In the genomic region with DNA sequence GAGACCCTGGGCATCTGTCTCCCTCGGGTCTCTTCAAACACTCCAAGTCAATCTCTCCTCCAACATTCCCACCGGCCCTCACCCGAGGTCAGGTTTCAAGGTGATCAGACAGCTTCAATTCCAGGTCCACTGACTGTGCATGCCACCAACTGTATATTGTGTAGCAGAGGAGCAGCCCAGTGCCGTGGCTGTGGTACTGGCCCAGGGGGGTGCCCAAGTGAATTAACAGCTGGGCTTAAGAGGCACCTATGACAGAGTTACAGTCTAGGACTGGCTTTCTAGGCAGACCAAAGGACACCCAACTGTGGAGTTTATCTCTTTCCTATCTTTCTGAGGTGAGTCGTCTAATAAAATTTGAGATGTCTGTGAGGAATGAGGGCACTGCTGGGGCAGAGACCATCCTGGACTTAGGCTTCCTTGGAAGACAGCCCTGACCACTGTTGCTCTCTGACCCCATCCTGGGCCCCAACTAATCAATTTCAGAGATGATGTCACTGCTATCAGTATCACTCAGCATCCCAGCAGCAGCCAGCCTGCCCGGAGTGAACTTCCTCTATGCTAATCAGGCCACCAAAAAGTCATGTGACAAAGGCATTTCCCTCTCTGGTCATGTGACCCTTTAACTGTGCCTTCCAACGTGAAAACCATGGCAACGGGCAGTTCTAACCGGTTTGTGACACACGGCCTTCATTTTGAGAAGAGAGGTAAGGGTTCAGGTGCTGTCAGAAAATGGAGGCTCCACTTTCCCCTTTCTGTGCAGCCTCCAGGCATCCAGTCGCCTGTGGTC, we compare ENCODE assay signal across 8 mouse cellular contexts. TPM values are rescaled to one million over a fixed set of nuclear protein-coding genes. Genes with fewer than 3 reads are reported as not detected.
DNase-seq lines count a peak whose midpoint lies in the region; ATAC-seq and TF ChIP-seq lines count a peak whose summit lies in the region.

No protein-coding gene starts in this region.

- H3K9ac ChIP-seq in forebrain, embryonic 12.5 days: peak overlapping the region; percentile 21; the same call in 1 of the 2 replicates
- H3K9ac ChIP-seq in hindbrain, embryonic 14.5 days: peak overlapping the region; percentile 16; the same call in 1 of the 2 replicates
- H3K9ac ChIP-seq in liver, adult 2 months (ENCODE audit: low read depth, low read length): peak overlapping the region; percentile 44; the same call in 1 of the 2 replicates
- H3K9ac ChIP-seq in midbrain, embryonic 16.5 days (ENCODE audit: low read depth, low read length): peak overlapping the region; percentile 42; the same call in 1 of the 2 replicates

- H3K36me3 ChIP-seq in forebrain, embryonic 12.5 days (replicated peaks): peaks cover 26% of the 10 kb centered on the region
- peaks cover 3% of the 10 kb centered on the region for H3K36me3 ChIP-seq in hindbrain, embryonic 14.5 days (replicated peaks; ENCODE audit: control insufficient read depth, insufficient read depth)
- H3K36me3 ChIP-seq in liver, adult 2 months (ENCODE audit: control insufficient read depth, insufficient read depth, low read length): no peaks in the 10 kb centered on the region; the same call in 1 of the 2 replicates
- no peaks in the 10 kb centered on the region for H3K36me3 ChIP-seq in midbrain, embryonic 16.5 days (ENCODE audit: control insufficient read depth, insufficient read depth, low read length)
- H3K36me3 ChIP-seq in thymus, adult 2 months (ENCODE audit: control insufficient read depth, insufficient read depth, low read length): peaks cover 12% of the 10 kb centered on the region

- TF ChIP-seq CTCF in liver, adult 2 months (IDR thresholded peaks at IDR 0.05; ENCODE audit: low read depth, low read length): no peak
- no peak for TF ChIP-seq CTCF in thymus, adult 2 months (IDR thresholded peaks at IDR 0.05; ENCODE audit: borderline replicate concordance, control insufficient read depth, extremely low read depth, insufficient read depth, low read length, poor library complexity)

- H3K27ac ChIP-seq in forebrain, embryonic 12.5 days: peak overlapping the region; percentile 76
- peak overlapping the region; percentile 77 for H3K27ac ChIP-seq in hindbrain, embryonic 14.5 days
- peak overlapping the region; percentile 78 for H3K27ac ChIP-seq in liver, adult 2 months (replicated peaks; ENCODE audit: insufficient read depth, low read depth, low read length)
- peak overlapping the region; percentile 79 for H3K27ac ChIP-seq in midbrain, embryonic 16.5 days (ENCODE audit: low read length)
- peak overlapping the region; percentile 35; the same call in 1 of the 2 replicates for H3K27ac ChIP-seq in thymus, adult 2 months (ENCODE audit: control insufficient read depth, insufficient read depth, low read length)

- ATAC-seq in forebrain, embryonic 12.5 days (ENCODE audit: low FRiP score): peak; percentile 78
- peak; percentile 58 for ATAC-seq in hindbrain, embryonic 14.5 days (ENCODE audit: low FRiP score)
- peak; percentile 49 for ATAC-seq in midbrain, embryonic 16.5 days

- WGBS in forebrain, embryonic 12.5 days: 49% methylated on average over 11 of the region's 11 CpGs
- WGBS in hindbrain, embryonic 14.5 days: 47% methylated on average over 11 of the region's 11 CpGs
- 16% methylated on average over 11 of the region's 11 CpGs for WGBS in liver, adult 2 months
- 44% methylated on average over 11 of the region's 11 CpGs for WGBS in midbrain, embryonic 16.5 days
- 38% methylated on average over 11 of the region's 11 CpGs for WGBS in thymus, adult 2 months

- H3K4me2 ChIP-seq in forebrain, embryonic 12.5 days: no peak overlapping the region
- 0 out of 2 replicates have a peak overlapping the region, but pooled peaks have one; percentile 11 for H3K4me2 ChIP-seq in hindbrain, embryonic 14.5 days (replicated peaks)
- H3K4me2 ChIP-seq in midbrain, embryonic 16.5 days (ENCODE audit: low read length): peak overlapping the region; percentile 26; the same call in 1 of the 2 replicates

- H3K79me2 ChIP-seq in liver, adult 2 months (ENCODE audit: control insufficient read depth, insufficient read depth, low read length): peaks cover 19% of the 10 kb centered on the region

- no peaks in the 10 kb centered on the region for H3K27me3 ChIP-seq in forebrain, embryonic 12.5 days
- H3K27me3 ChIP-seq in hindbrain, embryonic 14.5 days (ENCODE audit: control insufficient read depth, insufficient read depth, low read length): no peaks in the 10 kb centered on the region
- H3K27me3 ChIP-seq in liver, adult 2 months (ENCODE audit: control insufficient read depth, insufficient read depth, low read length): no peaks in the 10 kb centered on the region
- H3K27me3 ChIP-seq in midbrain, embryonic 16.5 days (ENCODE audit: control insufficient read depth, insufficient read depth, low read depth, low read length): no peaks in the 10 kb centered on the region
- no peaks in the 10 kb centered on the region for H3K27me3 ChIP-seq in thymus, adult 2 months (ENCODE audit: control insufficient read depth, insufficient read depth, low read length)

- DNase-seq in cerebellum, postnatal 14 days: peak; percentile 31 to 66
- DNase-seq in cerebellum, adult 9-11 months: no peak
- DNase-seq in adrenal gland, postnatal 10 days: peak; percentile 60
- DNase-seq in hindbrain, embryonic 14.5 days (ENCODE audit: low spot score): peak; percentile 69
- peak; percentile 96 for DNase-seq in liver, adult 2 months (ENCODE audit: extremely low read depth, low read depth, low spot score)
- DNase-seq in thymus, adult 2 months: peak; percentile 66

- H3K4me1 ChIP-seq in forebrain, embryonic 12.5 days: peaks cover 18% of the 10 kb centered on the region
- peaks cover 13% of the 10 kb centered on the region; the same call in 1 of the 2 replicates for H3K4me1 ChIP-seq in hindbrain, embryonic 14.5 days (replicated peaks; ENCODE audit: control insufficient read depth, insufficient read depth, low read length)
- H3K4me1 ChIP-seq in liver, adult 2 months (ENCODE audit: control insufficient read depth, insufficient read depth, low read length): peaks cover 22% of the 10 kb centered on the region
- peaks cover 19% of the 10 kb centered on the region for H3K4me1 ChIP-seq in midbrain, embryonic 16.5 days (ENCODE audit: control insufficient read depth, insufficient read depth, low read length)
- H3K4me1 ChIP-seq in thymus, adult 2 months (replicated peaks; ENCODE audit: control insufficient read depth, insufficient read depth, low read length): peaks cover 25% of the 10 kb centered on the region

- no peaks in the 10 kb centered on the region for H3K9me3 ChIP-seq in forebrain, embryonic 12.5 days
- no peaks in the 10 kb centered on the region for H3K9me3 ChIP-seq in hindbrain, embryonic 14.5 days (ENCODE audit: control insufficient read depth, low read length)
- H3K9me3 ChIP-seq in midbrain, embryonic 16.5 days (replicated peaks; ENCODE audit: control insufficient read depth, low read length, poor library complexity, severe bottlenecking): no peaks in the 10 kb centered on the region

- H3K4me3 ChIP-seq in forebrain, embryonic 12.5 days (replicated peaks): no peak overlapping the region
- H3K4me3 ChIP-seq in hindbrain, embryonic 14.5 days (replicated peaks; ENCODE audit: low read length): no peak overlapping the region
- H3K4me3 ChIP-seq in liver, adult 2 months (ENCODE audit: insufficient read depth, low read depth, low read length): no peak overlapping the region
- no peak overlapping the region for H3K4me3 ChIP-seq in midbrain, embryonic 16.5 days (ENCODE audit: low read depth, low read length)
- H3K4me3 ChIP-seq in thymus, adult 2 months (ENCODE audit: control insufficient read depth, insufficient read depth, low read length): no peak overlapping the region

- no peak for TF ChIP-seq POLR2A in liver, adult 2 months (IDR thresholded peaks at IDR 0.05; ENCODE audit: extremely low read depth, insufficient read depth, low read length)
- TF ChIP-seq POLR2A in thymus, adult 2 months (IDR thresholded peaks at IDR 0.05; ENCODE audit: control insufficient read depth, extremely low read depth, insufficient read depth, low read length, poor library complexity): no peak

RNA-seq across cellular contexts. Expression of a gene that starts 17.6 kb away (rescaled TPM):
- 1 to 10 TPM; 5.5 TPM for total RNA-seq in adrenal gland, postnatal 10 days (2021)
- 7.0 and 9.8 TPM in 2 replicates for polyA plus RNA-seq in forebrain, embryonic 12.5 days (2016; fragmentation: Nextera tagmentation; extraction: Ambion mirVana)
- 11.0 and 12.3 TPM in 2 replicates for polyA plus RNA-seq in hindbrain, embryonic 14.5 days (2014; fragmentation: Nextera tagmentation; extraction: Ambion mirVana)
- total RNA-seq in liver, adult 2 months (2014; rRNA removed): 0.20 and 0.83 TPM in 2 replicates
- polyA plus RNA-seq in liver, adult 2 months (2012; rRNA removed): 1.4 and 2.0 TPM in 2 replicates
- polyA plus RNA-seq in midbrain, embryonic 16.5 days (2015; fragmentation: Nextera tagmentation; extraction: Ambion mirVana): 12.0 and 12.3 TPM in 2 replicates
- 8.0 and 11.7 TPM in 2 replicates for polyA plus RNA-seq in thymus, adult 2 months (2012; rRNA removed)

RNA-seq across cellular contexts. Expression of a gene that starts 17.7 kb away (rescaled TPM):
- 100 to 1,000 TPM; 237 to 261 TPM for total RNA-seq in adrenal gland, postnatal 10 days (2021)
- polyA plus RNA-seq in forebrain, embryonic 12.5 days (2016; fragmentation: Nextera tagmentation; extraction: Ambion mirVana): 165 and 168 TPM in 2 replicates
- 201 and 213 TPM in 2 replicates for polyA plus RNA-seq in hindbrain, embryonic 14.5 days (2014; fragmentation: Nextera tagmentation; extraction: Ambion mirVana)
- total RNA-seq in liver, adult 2 months (2014; rRNA removed): 132 and 141 TPM in 2 replicates
- polyA plus RNA-seq in liver, adult 2 months (2012; rRNA removed): 206 and 221 TPM in 2 replicates
- 172 TPM in 2 replicates for polyA plus RNA-seq in midbrain, embryonic 16.5 days (2015; fragmentation: Nextera tagmentation; extraction: Ambion mirVana)
- polyA plus RNA-seq in thymus, adult 2 months (2012; rRNA removed): 120 and 150 TPM in 2 replicates

RNA-seq across cellular contexts. Expression of a gene that starts 18.1 kb away (rescaled TPM):
- total RNA-seq in adrenal gland, postnatal 10 days (2021): under 1 TPM; 0.79 to 0.84 TPM
- 4.2 and 4.3 TPM in 2 replicates for polyA plus RNA-seq in forebrain, embryonic 12.5 days (2016; fragmentation: Nextera tagmentation; extraction: Ambion mirVana)
- polyA plus RNA-seq in hindbrain, embryonic 14.5 days (2014; fragmentation: Nextera tagmentation; extraction: Ambion mirVana): 4.6 and 4.7 TPM in 2 replicates
- total RNA-seq in liver, adult 2 months (2014; rRNA removed): not detected in 2 replicates
- 0.09 TPM in 1 of 2 replicates, not detected in the other for polyA plus RNA-seq in liver, adult 2 months (2012; rRNA removed)
- 3.0 and 3.5 TPM in 2 replicates for polyA plus RNA-seq in midbrain, embryonic 16.5 days (2015; fragmentation: Nextera tagmentation; extraction: Ambion mirVana)
- 1.3 and 1.8 TPM in 2 replicates for polyA plus RNA-seq in thymus, adult 2 months (2012; rRNA removed)

RNA-seq across cellular contexts. Expression of a gene that starts 32.6 kb away (rescaled TPM):
- total RNA-seq in adrenal gland, postnatal 10 days (2021): 1 to 10 TPM in 1 of 2 experiments, under 1 TPM in 1; 0.64 to 1.5 TPM
- polyA plus RNA-seq in forebrain, embryonic 12.5 days (2016; fragmentation: Nextera tagmentation; extraction: Ambion mirVana): 0.77 and 1.1 TPM in 2 replicates
- 4.1 and 4.2 TPM in 2 replicates for polyA plus RNA-seq in hindbrain, embryonic 14.5 days (2014; fragmentation: Nextera tagmentation; extraction: Ambion mirVana)
- total RNA-seq in liver, adult 2 months (2014; rRNA removed): under 0.01 TPM in 1 of 2 replicates, not detected in the other
- 0.01 and 0.05 TPM in 2 replicates for polyA plus RNA-seq in liver, adult 2 months (2012; rRNA removed)
- polyA plus RNA-seq in midbrain, embryonic 16.5 days (2015; fragmentation: Nextera tagmentation; extraction: Ambion mirVana): 6.3 and 6.6 TPM in 2 replicates
- polyA plus RNA-seq in thymus, adult 2 months (2012; rRNA removed): 0.75 and 2.2 TPM in 2 replicates
